Mouse (Mus musculus) naive thymus-derived CD4-positive, alpha-beta T cell, adult 2 months (primary cell): ENCODE measurements around the gene Lrrc32.

Source experiments
- DNase-seq: peaks from one replicate; pipeline ENCODE4 v3.0.0-alpha.2; 2011; ENCODE audit warnings: low read depth

Gene Lrrc32

GRCm38 (mm10) chr7:98548839-98549238, 59.8 kb downstream of the Lrrc32 start:
- DNase-seq, result no peak

GRCm38 (mm10) chr7:98550596-98550995, 61.5 kb downstream of the Lrrc32 start:
- DNase-seq, result no peak

- DNase-seq, result no peak
Measured at GRCm38 (mm10) chr7:98551041-98551440, 62.0 kb downstream of the Lrrc32 start.
